Mouse (Mus musculus) liver, embryonic 14.5 days (tissue): ENCODE measurements around the gene Cnot2. TPM values are rescaled to one million over a fixed set of nuclear protein-coding genes. Genes with fewer than 3 reads are reported as not detected.

ENCODE experiments used
- ATAC-seq: fragments of 200-750 bp; cut with Nextera tagmentation; 2 replicates; pipeline ENCODE4 v1.8.0; 2017; ENCODE audit warnings: moderate number of reproducible peaks, mild to moderate bottlenecking, moderate library complexity; ENCODE audit not compliant: insufficient read depth
- DNase-seq, 3 experiments: peaks; one replicate each; pipeline ENCODE4 v3.0.0-alpha.2; 2012 to 2013; ENCODE audit warnings: low read depth in 3 of 3, low spot score in 3 of 3
- H3K27ac ChIP-seq: fragments of 300-500 bp; sonication (generic); 2 replicates; pipeline ENCODE4 v1.5.1; 2014; ENCODE audit warnings: moderate library complexity, mild to moderate bottlenecking, control low read depth, inconsistent platforms
- H3K27me3 ChIP-seq: fragments of 300-500 bp; sonication (generic); 2 replicates; pipeline ENCODE4 v1.6.1; 2014; ENCODE audit warnings: mild to moderate bottlenecking, low read length, moderate library complexity; ENCODE audit not compliant: control insufficient read depth, insufficient read depth
- H3K36me3 ChIP-seq: fragments of 300-500 bp; sonication (generic); replicated peaks from 2 replicates; pipeline ENCODE4 v1.6.1; 2014; ENCODE audit warnings: low read depth; ENCODE audit not compliant: control insufficient read depth, insufficient read depth
- H3K4me1 ChIP-seq, 2 experiments: fragments of 200-500 bp in 1 of 2; fragments of 300-500 bp in 1 of 2; sonication (generic) in 1 of 2; replicated peaks; 2 replicates each; pipeline ENCODE4 v1.6.1; 2012 to 2014; ENCODE audit warnings: antibody characterized with exemption in 1 of 2, inconsistent platforms in 1 of 2, low read length in 1 of 2; ENCODE audit not compliant: control insufficient read depth in 2 of 2, insufficient read depth in 2 of 2
- H3K4me2 ChIP-seq: fragments of 300-500 bp; sonication (generic); 2 replicates; pipeline ENCODE4 v1.6.1; 2014; ENCODE audit warnings: low read depth, mild to moderate bottlenecking, control low read depth, moderate library complexity
- H3K4me3 ChIP-seq, 2 experiments: fragments of 200-500 bp in 1 of 2; fragments of 300-500 bp in 1 of 2; sonication (generic) in 1 of 2; 2 replicates each; pipeline ENCODE4 v1.5.1; 2012 to 2014; ENCODE audit warnings: low read depth in 2 of 2, low read length in 2 of 2, mild to moderate bottlenecking in 2 of 2, control low read depth in 1 of 2, inconsistent platforms in 1 of 2, moderate library complexity in 1 of 2; ENCODE audit not compliant: insufficient read depth in 1 of 2
- H3K9ac ChIP-seq: fragments of 300-500 bp; sonication (generic); replicated peaks from 2 replicates; pipeline ENCODE4 v1.6.1; 2014; ENCODE audit warnings: mild to moderate bottlenecking, control low read depth, moderate library complexity
- H3K9me3 ChIP-seq: fragments of 300-500 bp; sonication (generic); 2 replicates; pipeline ENCODE4 v1.6.1; 2016; ENCODE audit warnings: low read length, mixed read lengths; ENCODE audit not compliant: control insufficient read depth
- CTCF ChIP-seq: IDR thresholded peaks from 2 replicates; pipeline ENCODE4 v1.5.1; 2016; ENCODE audit warnings: antibody characterized with exemption, low read depth, control low read depth
- EP300 ChIP-seq: IDR thresholded peaks from 2 replicates; pipeline ENCODE4 v1.6.1; 2016; ENCODE audit warnings: antibody characterized with exemption, low read depth
- WGBS: fragments of 180-500 bp; shearing (Covaris S2); extraction: QIAGEN DNeasy Blood & Tissue Kit; methylation state at CpG from one replicate; pipeline ENCODE4 v1.1.7; 2014; ENCODE audit not compliant: insufficient replicate concordance; 5-methylcytosine and 5-hydroxymethylcytosine counted together
- polyA plus RNA-seq, 2 experiments: library from polyadenylated mRNA; depleted of rRNA in 1 of 2; stranded (reverse) in 1 of 2; unstranded in 1 of 2; fragments of >200 nt; fragmentation: Nextera tagmentation in 1 of 2; extraction: Ambion mirVana in 1 of 2; gene quantifications; 2 replicates each; pipeline versions ENCODE4 v1.2.1 to v1.2.3; 2012 to 2014

Gene Cnot2
- polyA plus RNA-seq, 2 experiments = 23.2 to 38.0 TPM

- Histone ChIP-seq H3K27ac (no peak overlapping the region), H3K36me3 (no peaks in the 10 kb centered on the region), H3K27me3 (no peaks in the 10 kb centered on the region), H3K4me1 (no peaks in the 10 kb centered on the region), H3K4me3 (no peak overlapping the region), H3K4me2 (no peak overlapping the region), H3K9ac (no peak overlapping the region), H3K9me3 (no peaks in the 10 kb centered on the region)
- TF ChIP-seq EP300 = no peak
- no peak for TF ChIP-seq CTCF
- DNase-seq (no peak), ATAC-seq (no peak)
- WGBS = 80% methylated on average over 12 of the region's 12 CpGs
These were observed 135.3 kb downstream of the Cnot2 start for GRCm38 (mm10) chr10:116446040-116446439.

GRCm38 (mm10) chr10:116444826-116445225 is 136.5 kb downstream of the Cnot2 start:
- WGBS = 73% methylated on average over 8 of the region's 8 CpGs

GRCm38 (mm10) chr10:116444371-116444770 is 136.9 kb downstream of the Cnot2 start:
- no peaks in the 10 kb centered on the region for H3K27me3 ChIP-seq
- H3K4me1 ChIP-seq = no peaks in the 10 kb centered on the region
- ATAC-seq (no peak), DNase-seq (no peak)
- 80% methylated on average over 10 of the region's 10 CpGs for whole genome bisulfite sequencing
- no peaks in the 10 kb centered on the region; the same call in 1 of the 2 replicates for H3K9me3 ChIP-seq
- no peak overlapping the region for H3K9ac ChIP-seq
- H3K27ac ChIP-seq = no peak overlapping the region
- H3K4me2 ChIP-seq = no peak overlapping the region
- no peaks in the 10 kb centered on the region for H3K36me3 ChIP-seq
- TF ChIP-seq CTCF (0 out of 2 replicates have a peak, but pooled peaks have one; percentile 17), EP300 (no peak)
- no peak overlapping the region for H3K4me3 ChIP-seq

More at GRCm38 (mm10) chr10:116444826-116445225, 136.5 kb downstream of the Cnot2 start:
- Histone ChIP-seq H3K27me3 (no peaks in the 10 kb centered on the region), H3K4me2 (no peak overlapping the region), H3K9ac (no peak overlapping the region), H3K27ac (no peak overlapping the region), H3K4me3 (no peak overlapping the region), H3K36me3 (no peaks in the 10 kb centered on the region), H3K4me1 (no peaks in the 10 kb centered on the region), H3K9me3 (no peaks in the 10 kb centered on the region; the same call in 1 of the 2 replicates)
- TF ChIP-seq EP300 (no peak), CTCF (no peak)
- DNase-seq = no peak
- no peak for ATAC-seq

DNA sequence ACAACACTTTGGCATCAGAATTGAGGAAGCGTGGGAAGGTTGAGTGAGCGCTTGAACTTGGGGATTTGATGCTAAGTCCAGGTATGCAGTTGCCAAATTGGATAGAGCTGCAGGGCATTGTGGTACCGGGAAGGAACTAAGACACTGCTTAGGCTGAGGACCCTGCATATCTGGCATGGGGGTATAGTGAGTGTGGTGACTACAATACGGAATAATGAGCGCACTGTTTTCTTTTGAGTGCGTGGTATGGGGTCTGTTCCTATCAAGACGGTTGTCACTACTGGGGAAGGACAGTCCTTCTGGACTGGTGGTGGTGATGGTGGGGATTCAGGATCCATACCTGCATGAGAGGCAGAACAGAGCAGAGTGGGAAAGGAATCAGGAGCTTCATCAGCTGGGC is 140.4 kb downstream of the Cnot2 start:
- Histone ChIP-seq H3K27ac (no peak overlapping the region), H3K36me3 (no peaks in the 10 kb centered on the region), H3K4me3 (no peak overlapping the region), H3K9me3 (no peaks in the 10 kb centered on the region; the same call in 1 of the 2 replicates), H3K4me2 (no peak overlapping the region), H3K27me3 (no peaks in the 10 kb centered on the region), H3K9ac (no peak overlapping the region), H3K4me1 (no peaks in the 10 kb centered on the region)
- TF ChIP-seq EP300 = no peak
- TF ChIP-seq CTCF = no peak
- no peak for ATAC-seq
- DNase-seq = no peak
- WGBS = 86% methylated on average over 7 of the region's 7 CpGs

DNA sequence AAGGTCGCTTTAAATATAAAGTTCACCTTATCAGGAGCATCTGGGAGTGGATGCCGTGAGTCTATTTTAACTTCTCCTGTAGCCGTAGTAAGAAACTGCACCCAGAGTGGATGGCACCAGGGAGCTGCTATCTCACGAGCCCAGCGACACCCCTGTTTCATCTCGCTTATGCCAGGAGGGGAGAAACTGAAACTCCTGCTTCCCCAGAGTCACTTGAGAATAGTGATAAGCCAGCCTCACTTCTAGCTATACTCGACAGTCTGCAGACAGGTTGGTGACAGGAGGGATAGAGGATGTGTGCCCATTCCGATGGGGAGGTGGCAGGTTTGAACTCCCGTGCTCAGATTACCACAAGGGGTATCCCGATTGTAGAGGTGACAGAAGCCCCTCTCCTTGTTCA is 141.2 kb downstream of the Cnot2 start:
- no peaks in the 10 kb centered on the region for H3K4me1 ChIP-seq
- ATAC-seq (peak; percentile 31; the same call in 1 of the 2 replicates), DNase-seq (no peak)
- H3K27ac ChIP-seq = no peak overlapping the region
- 59% methylated on average over 10 of the region's 10 CpGs for WGBS
- no peaks in the 10 kb centered on the region for H3K36me3 ChIP-seq
- no peaks in the 10 kb centered on the region; the same call in 1 of the 2 replicates for H3K9me3 ChIP-seq
- no peak overlapping the region for H3K4me3 ChIP-seq
- H3K9ac ChIP-seq = no peak overlapping the region
- no peak for TF ChIP-seq CTCF
- TF ChIP-seq EP300 = no peak
- no peak overlapping the region for H3K4me2 ChIP-seq
- no peaks in the 10 kb centered on the region for H3K27me3 ChIP-seq
